Mouse (Mus musculus): ENCODE data around the gene Steap3.

Gene Steap3

GRCm38 (mm10) chr1:120154232-120154631, 118.3 kb downstream of the Steap3 start:
- DNase-seq (ENCODE audit: low spot score in 2 of 2), result no peak

DNA sequence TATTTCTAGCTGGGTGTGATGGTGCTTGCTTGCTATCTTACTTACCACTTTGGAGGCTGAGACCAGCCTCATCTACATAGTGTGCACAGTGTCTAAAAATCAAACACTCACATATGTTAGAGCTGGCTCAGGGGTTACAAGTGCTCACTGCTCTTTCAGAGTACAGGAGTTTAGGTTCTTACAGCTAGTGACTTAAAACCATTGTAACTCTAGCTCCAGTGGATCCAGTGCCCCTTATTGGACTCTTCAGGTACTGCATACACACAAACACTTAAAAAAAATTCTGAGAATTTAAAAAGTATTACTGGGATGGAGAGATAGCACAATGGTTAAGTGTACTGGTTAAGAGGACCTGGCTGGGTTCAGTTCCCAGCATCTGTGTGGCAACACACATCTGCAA, 125.5 kb downstream of the Steap3 start:
- DNase-seq (ENCODE audit: low spot score in 2 of 2), result no peak

- no peak for DNase-seq (ENCODE audit: low spot score in 2 of 2)
Observed at GRCm38 (mm10) chr1:120145527-120146216, 126.8 kb downstream of the Steap3 start.

GRCm38 (mm10) chr1:120142551-120142950, 130.0 kb downstream of the Steap3 start:
- no peak for DNase-seq (ENCODE audit: low spot score in 2 of 2)

All from frontal cortex, postnatal 14 days (tissue).